Mouse (Mus musculus): ENCODE results near the gene Afmid. TPM values are rescaled to one million over a fixed set of nuclear protein-coding genes. Genes with fewer than 3 reads are reported as not detected.
A peak's percentile ranks its signal among the peaks of the same experiment; 100 is the strongest.
"Not testable (repeated sequence)": the region's sequence is repeated elsewhere in the genome, so short reads cannot be mapped to it uniquely, and the experiment has no call there.

Afmid gene
- polyA plus RNA-seq, 1 experiment from 2014 or later = 5.3 TPM

DNA sequence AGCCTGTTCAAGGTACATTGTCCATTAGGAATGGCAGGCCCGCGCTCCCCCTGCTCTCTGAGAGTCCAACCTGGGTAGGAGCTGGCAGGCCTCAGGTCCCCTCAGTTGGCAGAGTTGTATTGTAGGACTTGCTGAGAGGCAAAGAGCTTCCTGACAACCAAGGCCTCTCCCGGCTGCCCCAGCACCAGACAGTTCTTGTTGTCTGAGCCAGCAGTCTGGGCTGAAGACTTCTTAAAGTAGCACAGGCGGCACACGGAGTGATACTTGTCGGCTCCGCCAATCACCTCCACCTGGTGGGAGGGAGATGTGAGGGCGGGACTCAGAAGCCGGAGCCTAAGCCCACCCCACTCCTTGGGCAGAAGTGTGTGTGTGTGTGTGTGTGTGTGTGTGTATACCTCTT, 9.9 kb upstream of the Afmid start:
- peaks cover 72% of the 10 kb centered on the region for H3K36me3 ChIP-seq
- not testable (repeated sequence) for H3K9me3 ChIP-seq

GRCm38 (mm10) chr11:117816389-117816996, 9.2 kb upstream of the Afmid start:
- Histone ChIP-seq H3K4me2 (no peak overlapping the region), H3K4me1 (peaks cover 9% of the 10 kb centered on the region; the same call in 1 of the 2 replicates), H3K9ac (no peak overlapping the region), H3K36me3 (peaks cover 78% of the 10 kb centered on the region), H3K4me3 (no peak overlapping the region), H3K9me3 (no peaks in the 10 kb centered on the region), H3K27ac (no peak overlapping the region), H3K27me3 (no peaks in the 10 kb centered on the region)
- WGBS = 74% methylated on average over 13 of the region's 13 CpGs
- ATAC-seq (ENCODE audit: borderline replicate concordance, extremely low read depth, low FRiP score, low TSS enrichment) = no peak

More for the DNA sequence above, 9.9 kb upstream of the Afmid start:
- not testable (repeated sequence) for H3K4me2 ChIP-seq; H3K27me3 ChIP-seq; H3K9ac ChIP-seq; ATAC-seq (ENCODE audit: borderline replicate concordance, extremely low read depth, low FRiP score, low TSS enrichment); H3K27ac ChIP-seq; H3K4me3 ChIP-seq
- WGBS = 66% methylated on average over 9 of the region's 9 CpGs
- H3K4me1 ChIP-seq = peaks cover 15% of the 10 kb centered on the region

DNA sequence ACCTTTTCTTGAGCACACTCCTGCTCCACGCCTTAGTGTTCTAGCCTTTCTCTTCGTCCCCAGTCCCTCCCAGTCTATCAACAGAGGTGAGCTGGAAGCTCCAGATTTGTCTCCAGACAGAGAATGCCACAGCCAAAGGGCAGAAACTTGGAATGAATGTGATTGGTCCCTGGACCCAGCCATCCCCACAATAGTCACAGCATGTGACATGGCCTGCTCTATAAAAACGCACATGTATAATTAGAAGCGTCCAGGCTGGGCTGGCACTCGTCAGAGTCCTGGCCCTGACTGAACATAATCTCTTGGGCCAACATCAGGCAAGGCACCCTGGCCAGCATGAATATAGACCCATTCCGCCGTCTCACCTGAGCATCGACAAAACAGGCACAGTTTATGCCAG, 6.6 kb upstream of the Afmid start:
- no peak overlapping the region for H3K27ac ChIP-seq
- peaks cover 27% of the 10 kb centered on the region for H3K4me1 ChIP-seq
- peaks cover 75% of the 10 kb centered on the region for H3K36me3 ChIP-seq
- H3K9ac ChIP-seq = no peak overlapping the region
- no peaks in the 10 kb centered on the region for H3K9me3 ChIP-seq
- 82% methylated on average over 8 of the region's 8 CpGs for WGBS
- H3K27me3 ChIP-seq = no peaks in the 10 kb centered on the region
- ATAC-seq (ENCODE audit: borderline replicate concordance, extremely low read depth, low FRiP score, low TSS enrichment) = no peak
- no peak overlapping the region for H3K4me2 ChIP-seq
- no peak overlapping the region for H3K4me3 ChIP-seq

GRCm38 (mm10) chr11:117820173-117820572, 5.6 kb upstream of the Afmid start:
- Histone ChIP-seq H3K9ac (no peak overlapping the region), H3K27me3 (no peaks in the 10 kb centered on the region), H3K27ac (no peak overlapping the region), H3K4me2 (no peak overlapping the region), H3K4me3 (no peak overlapping the region), H3K4me1 (peaks cover 33% of the 10 kb centered on the region), H3K9me3 (no peaks in the 10 kb centered on the region), H3K36me3 (peaks cover 68% of the 10 kb centered on the region)
- no peak for ATAC-seq (ENCODE audit: borderline replicate concordance, extremely low read depth, low FRiP score, low TSS enrichment)
- 89% methylated on average over 7 of the region's 7 CpGs for WGBS

GRCm38 (mm10) chr11:117821868-117822267, 3.9 kb upstream of the Afmid start:
- Histone ChIP-seq H3K27ac (no peak overlapping the region), H3K4me3 (no peak overlapping the region), H3K36me3 (peaks cover 56% of the 10 kb centered on the region), H3K9ac (no peak overlapping the region), H3K27me3 (no peaks in the 10 kb centered on the region), H3K4me1 (peaks cover 44% of the 10 kb centered on the region), H3K9me3 (no peaks in the 10 kb centered on the region), H3K4me2 (no peak overlapping the region)
- ATAC-seq (ENCODE audit: borderline replicate concordance, extremely low read depth, low FRiP score, low TSS enrichment) = no peak
- WGBS = 84% methylated on average over 9 of the region's 9 CpGs

GRCm38 (mm10) chr11:117822728-117823241, 2.9 kb upstream of the Afmid start:
- WGBS = 44% methylated on average over 7 of the region's 7 CpGs
- ATAC-seq (ENCODE audit: borderline replicate concordance, extremely low read depth, low FRiP score, low TSS enrichment) = no peak
- H3K4me1 ChIP-seq = peaks cover 53% of the 10 kb centered on the region
- H3K9ac ChIP-seq = no peak overlapping the region
- no peaks in the 10 kb centered on the region for H3K9me3 ChIP-seq
- H3K36me3 ChIP-seq = peaks cover 46% of the 10 kb centered on the region
- peak overlapping the region; percentile 53; the same call in 1 of the 2 replicates for H3K27ac ChIP-seq
- no peaks in the 10 kb centered on the region for H3K27me3 ChIP-seq
- peak overlapping the region; percentile 23; the same call in 1 of the 2 replicates for H3K4me2 ChIP-seq
- H3K4me3 ChIP-seq = no peak overlapping the region

- Histone ChIP-seq H3K4me1 (peaks cover 60% of the 10 kb centered on the region), H3K36me3 (peaks cover 44% of the 10 kb centered on the region), H3K9me3 (no peaks in the 10 kb centered on the region), H3K27me3 (no peaks in the 10 kb centered on the region), H3K27ac (peak overlapping the region; percentile 53; the same call in 1 of the 2 replicates), H3K4me2 (peak overlapping the region; percentile 90), H3K9ac (no peak overlapping the region), H3K4me3 (no peak overlapping the region)
- WGBS = 85% methylated on average over 6 of the region's 6 CpGs
- ATAC-seq (ENCODE audit: borderline replicate concordance, extremely low read depth, low FRiP score, low TSS enrichment) = no peak
Measured at GRCm38 (mm10) chr11:117823411-117823810, 2.3 kb upstream of the Afmid start.

DNA sequence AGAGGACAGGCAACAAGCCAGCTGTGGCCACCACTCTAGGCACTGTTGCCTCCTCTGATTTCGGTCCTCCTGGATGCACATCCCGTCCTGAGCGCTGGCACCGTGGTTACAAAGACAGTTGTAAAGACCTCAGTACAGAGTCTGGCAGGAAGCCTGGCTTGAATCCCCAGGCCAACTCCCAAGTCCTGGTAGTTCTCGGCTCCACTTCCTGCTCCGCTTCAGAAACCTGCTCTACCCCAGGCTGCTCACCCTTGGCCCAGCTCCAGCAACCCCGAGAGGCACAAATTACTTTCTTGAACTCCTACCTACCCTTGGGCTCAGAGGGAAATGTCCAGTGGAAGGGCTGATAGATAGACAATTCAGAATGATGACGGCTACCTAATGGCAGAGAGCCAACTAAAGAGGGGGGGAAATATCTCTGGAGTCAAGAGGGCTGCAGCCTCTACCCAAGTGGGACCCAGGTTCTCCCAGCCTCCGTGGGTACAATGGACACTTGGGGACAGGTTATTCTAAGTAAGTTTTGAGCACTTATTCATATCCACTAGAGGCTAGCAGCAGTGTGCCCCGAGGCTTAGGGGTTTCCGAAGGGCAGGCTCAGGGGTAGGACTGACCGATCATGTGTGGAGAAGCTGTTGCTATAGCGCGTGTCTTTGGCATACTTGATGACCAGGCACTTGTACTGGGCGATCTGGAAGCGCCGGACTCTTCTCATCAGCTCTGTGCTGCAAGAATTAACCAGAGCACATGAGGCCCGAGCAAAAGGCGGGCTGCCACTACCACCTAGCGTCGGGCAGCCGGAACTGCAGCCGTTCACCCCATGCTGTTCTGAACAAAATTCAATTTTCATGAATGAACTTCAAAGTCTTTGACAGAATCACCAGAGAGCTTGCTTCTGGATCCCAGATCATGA, 1.4 kb upstream of the Afmid start:
- Histone ChIP-seq H3K27me3 (no peaks in the 10 kb centered on the region), H3K36me3 (peaks cover 38% of the 10 kb centered on the region), H3K4me2 (peak overlapping the region; percentile 90), H3K9ac (peak overlapping the region; percentile 73), H3K27ac (peak overlapping the region; percentile 93), H3K4me3 (peak overlapping the region; percentile 65), H3K4me1 (peaks cover 69% of the 10 kb centered on the region), H3K9me3 (no peaks in the 10 kb centered on the region)
- WGBS = 7% methylated on average over 23 of the region's 23 CpGs
- peak; percentile 66 for ATAC-seq (ENCODE audit: borderline replicate concordance, extremely low read depth, low FRiP score, low TSS enrichment)

GRCm38 (mm10) chr11:117826164-117826563, 440 bp downstream of the Afmid start:
- Histone ChIP-seq H3K9ac (peak overlapping the region; percentile 73), H3K27me3 (no peaks in the 10 kb centered on the region), H3K4me2 (peak overlapping the region; percentile 90), H3K4me3 (peak overlapping the region; percentile 65), H3K9me3 (no peaks in the 10 kb centered on the region), H3K4me1 (peaks cover 86% of the 10 kb centered on the region), H3K27ac (peak overlapping the region; percentile 93), H3K36me3 (peaks cover 20% of the 10 kb centered on the region)
- 0 out of 2 replicates have a peak, but pooled peaks have one; percentile 2 for ATAC-seq (ENCODE audit: borderline replicate concordance, extremely low read depth, low FRiP score, low TSS enrichment)
- WGBS = 4% methylated on average over 5 of the region's 5 CpGs

DNA sequence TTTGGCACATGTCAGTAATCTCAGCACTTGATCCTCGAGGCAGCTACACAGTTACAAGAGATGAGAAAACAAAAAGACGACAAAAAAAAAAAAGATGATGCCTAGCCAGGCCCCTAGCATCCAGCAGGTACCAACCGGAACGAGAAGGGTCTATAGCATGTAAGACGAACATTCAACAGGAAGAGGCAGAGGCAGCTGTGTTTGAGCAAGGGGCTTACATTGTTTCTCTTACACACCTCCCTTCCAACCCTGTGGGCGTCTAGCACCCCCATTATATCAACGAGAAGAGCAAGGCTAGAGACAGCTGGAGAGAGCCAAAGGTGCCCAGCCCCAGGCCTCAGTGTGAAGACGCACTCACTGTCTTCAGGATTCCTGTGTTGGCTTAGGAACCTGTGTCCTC, 1.2 kb downstream of the Afmid start:
- WGBS = 35% methylated on average over 8 of the region's 8 CpGs
- H3K4me2 ChIP-seq = peak overlapping the region; percentile 90
- no peaks in the 10 kb centered on the region for H3K27me3 ChIP-seq
- 0 out of 2 replicates have a peak overlapping the region, but pooled peaks have one; percentile 93 for H3K27ac ChIP-seq
- no peaks in the 10 kb centered on the region for H3K9me3 ChIP-seq
- H3K36me3 ChIP-seq = peaks cover 13% of the 10 kb centered on the region; the same call in 1 of the 2 replicates
- no peak overlapping the region for H3K4me3 ChIP-seq
- no peak for ATAC-seq (ENCODE audit: borderline replicate concordance, extremely low read depth, low FRiP score, low TSS enrichment)
- H3K4me1 ChIP-seq = peaks cover 82% of the 10 kb centered on the region
- no peak overlapping the region for H3K9ac ChIP-seq

DNA sequence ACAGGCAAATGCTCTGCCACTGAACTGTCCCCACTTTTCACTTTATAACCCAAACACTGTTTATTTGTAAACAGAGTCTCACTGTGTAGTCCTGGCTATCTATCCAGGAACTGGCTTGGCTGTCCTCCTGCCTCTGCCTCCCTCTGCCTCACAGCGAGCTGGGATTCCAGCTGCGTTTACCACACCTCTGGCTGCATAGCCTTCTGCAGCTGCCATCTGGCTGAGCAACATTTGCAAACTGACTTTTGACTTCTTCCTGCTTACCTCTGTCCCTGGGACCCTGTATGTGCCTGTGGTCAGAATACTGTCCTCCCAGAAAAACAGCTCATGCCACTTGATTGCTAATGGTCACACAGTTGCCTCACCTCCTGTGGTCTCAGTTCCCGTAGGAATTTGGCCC, 1.7 kb downstream of the Afmid start:
- Histone ChIP-seq H3K4me2 (no peak overlapping the region), H3K9me3 (no peaks in the 10 kb centered on the region), H3K4me1 (peaks cover 83% of the 10 kb centered on the region), H3K9ac (no peak overlapping the region), H3K27me3 (no peaks in the 10 kb centered on the region), H3K36me3 (peaks cover 9% of the 10 kb centered on the region; the same call in 1 of the 2 replicates), H3K27ac (0 out of 2 replicates have a peak overlapping the region, but pooled peaks have one; percentile 93), H3K4me3 (no peak overlapping the region)
- 37% methylated on average over 3 of the region's 3 CpGs for WGBS
- ATAC-seq (ENCODE audit: borderline replicate concordance, extremely low read depth, low FRiP score, low TSS enrichment) = no peak

All from lung, embryonic 15.5 days (tissue).